Mouse (Mus musculus) kidney, adult 2 months (tissue): ENCODE data around the gene Musk.

Source experiments
- CTCF ChIP-seq: fragments of 200-500 bp; conservative IDR thresholded peaks from 2 replicates; pipeline ENCODE4 v1.5.1; 2011; ENCODE audit warnings: low read depth, mild to moderate bottlenecking, control low read depth, low read length, moderate library complexity, mixed read lengths; ENCODE audit not compliant: insufficient read depth, insufficient read length
- POLR2A ChIP-seq: fragments of 200-500 bp; IDR thresholded peaks from one replicate; pipeline ENCODE4 v1.6.1; 2011; ENCODE audit warnings: low read depth, low read length, control low read depth

DNA sequence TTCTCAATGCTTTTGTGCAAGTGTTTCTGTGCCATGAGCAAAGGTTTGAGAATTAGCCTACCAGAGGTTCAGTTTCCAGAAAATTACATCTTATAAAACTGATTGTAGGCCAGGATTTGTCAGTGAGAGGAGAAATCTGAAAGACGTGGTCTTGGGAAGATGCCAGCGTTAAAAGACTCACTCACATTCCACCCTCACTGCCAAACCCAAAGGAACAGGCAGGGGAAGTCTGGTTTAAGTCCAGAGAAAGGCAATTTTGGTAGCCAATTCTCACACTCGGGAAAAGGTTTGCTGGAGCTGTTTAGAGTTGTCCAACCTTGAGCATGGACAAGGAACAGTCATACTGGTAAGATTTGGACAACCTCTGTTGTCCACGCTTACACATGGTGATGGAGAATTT, 131.6 kb downstream of the Musk start:
- TF ChIP-seq POLR2A (no peak), CTCF (no peak)
